Mouse (Mus musculus): ENCODE results near the gene Ssr2.

The Ssr2 gene

GRCm38 (mm10) chr3:88541622-88542401 lies 33.9 kb upstream of the Ssr2 start:
- DNase-seq (ENCODE audit: low spot score) = no peak

- no peak for DNase-seq (ENCODE audit: low spot score)
Observed at GRCm38 (mm10) chr3:88542486-88542885, 33.2 kb upstream of the Ssr2 start.

- DNase-seq (ENCODE audit: low spot score) = no peak
Observed at GRCm38 (mm10) chr3:88543174-88543573, 32.5 kb upstream of the Ssr2 start.

GRCm38 (mm10) chr3:88543651-88544410 lies 31.8 kb upstream of the Ssr2 start:
- no peak for DNase-seq (ENCODE audit: low spot score)

- DNase-seq (ENCODE audit: low spot score) = no peak
Observed at GRCm38 (mm10) chr3:88544514-88544913, 31.2 kb upstream of the Ssr2 start.

- DNase-seq (ENCODE audit: low spot score) = no peak
Observed at GRCm38 (mm10) chr3:88544955-88545591, 30.6 kb upstream of the Ssr2 start.

- DNase-seq (ENCODE audit: low spot score) = no peak
Observed at GRCm38 (mm10) chr3:88546674-88547418, 28.8 kb upstream of the Ssr2 start.

GRCm38 (mm10) chr3:88548180-88548917 lies 27.3 kb upstream of the Ssr2 start, which contains the start of gene Rab25:
Rab25 (minus strand) TSS chr3:88548300.
- DNase-seq (ENCODE audit: low spot score) = no peak

GRCm38 (mm10) chr3:88551586-88551985 lies 24.1 kb upstream of the Ssr2 start:
- DNase-seq (ENCODE audit: low spot score) = no peak

- DNase-seq (ENCODE audit: low spot score) = no peak
Observed at GRCm38 (mm10) chr3:88552082-88552645, 23.5 kb upstream of the Ssr2 start.

GRCm38 (mm10) chr3:88552676-88553524 lies 22.8 kb upstream of the Ssr2 start, which contains the start of gene Lamtor2:
Lamtor2 (minus strand) TSS chr3:88553074.
- DNase-seq (ENCODE audit: low spot score) = peak; percentile 89

- DNase-seq (ENCODE audit: low spot score) = peak; percentile 87
Observed at GRCm38 (mm10) chr3:88553525-88553879, 22.2 kb upstream of the Ssr2 start, which contains the start of gene Ubqln4. Ubqln4 (plus strand) TSS chr3:88553758.

GRCm38 (mm10) chr3:88553880-88554586 lies 21.6 kb upstream of the Ssr2 start:
- DNase-seq (ENCODE audit: low spot score) = peak; percentile 36

GRCm38 (mm10) chr3:88555069-88555605 lies 20.5 kb upstream of the Ssr2 start:
- DNase-seq (ENCODE audit: low spot score) = no peak

- DNase-seq (ENCODE audit: low spot score) = no peak
Observed at GRCm38 (mm10) chr3:88555731-88556130, 19.9 kb upstream of the Ssr2 start.

- DNase-seq (ENCODE audit: low spot score) = no peak
Observed at GRCm38 (mm10) chr3:88556616-88557015, 19.1 kb upstream of the Ssr2 start.

GRCm38 (mm10) chr3:88559596-88559995 lies 16.1 kb upstream of the Ssr2 start:
- no peak for DNase-seq (ENCODE audit: low spot score)

- no peak for DNase-seq (ENCODE audit: low spot score)
Observed at GRCm38 (mm10) chr3:88561989-88562388, 13.7 kb upstream of the Ssr2 start.

- DNase-seq (ENCODE audit: low spot score) = no peak
Observed at GRCm38 (mm10) chr3:88563442-88563841, 12.2 kb upstream of the Ssr2 start.
